Mouse (Mus musculus) lung, postnatal 0 days (tissue): ENCODE results near the gene Ccn1.

Source experiments
- CTCF ChIP-seq: IDR thresholded peaks from 2 replicates; pipeline ENCODE4 v1.5.1; 2016; ENCODE audit warnings: antibody characterized with exemption, mild to moderate bottlenecking
- EP300 ChIP-seq: IDR thresholded peaks from 2 replicates; pipeline ENCODE4 v1.6.1; 2016; ENCODE audit warnings: antibody characterized with exemption, mild to moderate bottlenecking, control low read depth

- TF ChIP-seq CTCF (no peak), EP300 (no peak)
Observed at GRCm38 (mm10) chr3:145623047-145623446, 26.7 kb downstream of the Ccn1 start.
